Mouse (Mus musculus): ENCODE measurements around the gene Hadha.

GRCm38 (mm10) chr5:30201521-30201920 lies 46.6 kb upstream of the Hadha start:
- TF ChIP-seq MAZ (IDR thresholded peaks at IDR 0.05; ENCODE audit: low read depth, low read length) (no peak), EP300 (IDR thresholded peaks at IDR 0.05; ENCODE audit: low read length) (no peak), CTCF (conservative IDR thresholded peaks at IDR 0.05 in 1 of 2, IDR thresholded peaks at IDR 0.05 in 1 of 2; ENCODE audit: low read depth in 2 of 2, low read length in 2 of 2) (peak; percentile 38 to 78; a peak in 3 of 4 replicates), USF1 (IDR thresholded peaks at IDR 0.05; ENCODE audit: low read depth, low read length) (no peak), JUND (conservative IDR thresholded peaks at IDR 0.05; ENCODE audit: low read depth, low read length) (no peak), POLR2AphosphoS2 (IDR thresholded peaks at IDR 0.05; ENCODE audit: low read depth, low read length) (no peak), POLR2A (IDR thresholded peaks at IDR 0.05; ENCODE audit: low read depth, low read length) (no peak), TCF12 (IDR thresholded peaks at IDR 0.05; ENCODE audit: low read depth, low read length) (0 out of 2 replicates have a peak, but pooled peaks have one; percentile 15), TBP (conservative IDR thresholded peaks at IDR 0.05; ENCODE audit: low read depth, low read length) (no peak)

Data from CH12.LX (cell line).